Mouse (Mus musculus): ENCODE results near the gene Ankrd52.
A peak's percentile ranks its signal among the peaks of the same experiment; 100 is the strongest.

Gene Ankrd52

DNA sequence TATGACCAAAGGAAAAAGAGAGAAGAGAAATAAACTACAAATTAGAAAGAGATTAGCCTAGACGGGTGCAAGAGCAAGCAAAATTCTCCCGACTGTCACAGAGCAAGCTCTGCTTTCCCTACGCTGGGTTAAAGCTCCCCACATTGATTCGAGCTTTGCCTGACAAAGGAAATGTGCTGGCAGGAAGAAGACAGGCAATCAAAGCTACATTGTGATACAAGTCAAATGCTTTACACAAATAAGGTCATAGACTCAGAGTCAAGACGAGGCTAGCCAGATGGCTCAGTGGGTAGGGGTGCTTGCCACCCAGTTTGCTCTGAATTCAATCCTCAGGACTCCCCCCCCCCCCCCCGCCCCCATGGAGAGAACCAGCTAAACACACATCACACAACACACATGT, 6.9 kb upstream of the Ankrd52 start:
- DNase-seq: no peak

DNA sequence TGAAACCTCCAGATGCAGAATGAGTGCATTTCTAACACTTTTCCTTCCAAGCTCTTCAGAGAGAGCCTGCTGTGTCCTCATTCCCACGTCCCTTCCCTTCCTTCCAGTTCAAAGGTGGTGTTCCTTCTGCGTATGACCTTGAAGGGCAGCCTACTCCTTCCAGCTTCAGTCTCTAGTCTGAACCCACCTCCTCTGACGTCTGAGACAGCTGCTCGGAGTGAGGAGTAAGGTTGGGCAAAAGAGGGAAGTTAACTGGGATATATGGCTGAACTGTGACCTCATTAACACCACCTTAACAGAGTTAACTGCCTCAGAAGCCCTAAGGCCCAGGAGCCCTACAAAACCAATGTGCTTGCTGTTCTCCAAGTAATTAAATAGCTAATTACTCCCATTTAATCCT, 6.3 kb upstream of the Ankrd52 start:
- DNase-seq: no peak

DNA sequence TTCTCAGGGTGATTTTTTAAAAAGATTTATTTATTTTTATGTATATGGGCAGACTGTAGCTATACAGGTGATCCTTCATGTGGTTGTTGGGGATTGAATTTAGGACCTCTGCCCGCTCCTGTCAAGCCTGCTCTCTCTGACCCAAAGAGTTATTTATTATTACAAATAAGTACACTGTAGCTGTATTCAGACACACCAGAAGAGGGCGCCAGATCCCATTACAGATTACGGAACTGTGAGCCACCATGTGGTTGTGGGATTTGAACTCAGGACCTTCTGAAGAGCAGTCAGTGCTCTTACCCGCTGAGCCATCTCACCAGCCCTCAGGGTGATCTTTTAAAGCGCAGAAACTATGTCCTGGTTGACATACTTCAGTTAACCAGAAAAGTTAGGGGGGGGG, 4.8 kb upstream of the Ankrd52 start:
- DNase-seq: no peak

DNA sequence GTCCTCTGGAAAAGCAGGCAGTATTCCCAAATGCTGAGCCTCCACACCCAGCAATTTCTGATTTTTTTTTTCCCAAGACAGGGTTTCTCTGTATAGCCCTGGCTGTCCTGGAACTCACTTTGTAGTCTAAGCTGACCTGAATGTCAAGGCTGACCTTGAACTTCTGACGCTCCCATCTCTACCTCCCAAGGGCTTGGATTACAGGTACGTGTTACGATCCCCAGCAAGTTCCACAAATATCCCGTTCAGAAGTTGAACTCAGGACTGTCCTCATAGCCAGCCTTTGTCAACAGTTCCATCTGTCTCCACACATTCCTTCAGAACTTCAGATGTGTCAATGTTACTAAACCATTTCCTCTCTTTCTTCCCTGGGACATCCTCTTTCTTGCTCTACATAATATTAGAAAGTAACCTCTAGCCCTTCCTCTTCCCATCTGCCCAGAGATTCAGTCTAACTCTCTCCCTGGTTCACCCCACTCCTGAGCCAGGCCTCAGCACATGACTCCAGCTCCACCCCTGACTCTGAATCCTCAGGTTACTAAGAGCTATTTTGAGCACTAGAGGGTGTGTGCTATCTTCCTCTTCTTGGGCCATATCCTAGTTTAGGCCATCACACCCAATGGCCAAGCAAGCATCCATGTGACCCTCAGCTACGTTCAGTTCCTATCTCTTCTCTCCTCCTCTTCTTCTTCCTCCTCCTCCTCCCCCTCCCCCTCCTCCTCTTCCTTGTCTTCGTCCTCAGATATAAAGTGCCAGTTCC, 3.7 kb upstream of the Ankrd52 start:
- peak; percentile 38 for DNase-seq

DNA sequence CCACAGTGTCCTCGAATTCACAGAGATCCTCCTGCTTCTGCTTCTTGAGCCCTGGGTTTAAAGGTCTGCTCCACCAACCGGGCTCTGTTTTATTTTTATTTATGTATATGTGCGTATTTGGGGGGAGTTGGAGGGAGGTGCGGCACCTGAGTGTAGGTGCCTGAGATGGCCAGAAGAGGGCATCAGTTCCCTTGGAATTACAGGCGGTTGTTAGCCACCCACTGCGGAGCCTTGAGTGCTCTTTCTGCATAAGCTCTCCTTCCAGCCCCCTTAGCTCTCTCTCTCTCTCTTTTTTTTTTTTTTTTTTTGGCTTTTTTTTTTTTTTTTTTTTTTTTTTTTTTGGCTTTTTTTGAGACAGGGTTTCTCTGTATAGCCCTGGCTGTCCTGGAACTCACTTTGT, 2.5 kb upstream of the Ankrd52 start:
- peak; percentile 41 for DNase-seq

DNA sequence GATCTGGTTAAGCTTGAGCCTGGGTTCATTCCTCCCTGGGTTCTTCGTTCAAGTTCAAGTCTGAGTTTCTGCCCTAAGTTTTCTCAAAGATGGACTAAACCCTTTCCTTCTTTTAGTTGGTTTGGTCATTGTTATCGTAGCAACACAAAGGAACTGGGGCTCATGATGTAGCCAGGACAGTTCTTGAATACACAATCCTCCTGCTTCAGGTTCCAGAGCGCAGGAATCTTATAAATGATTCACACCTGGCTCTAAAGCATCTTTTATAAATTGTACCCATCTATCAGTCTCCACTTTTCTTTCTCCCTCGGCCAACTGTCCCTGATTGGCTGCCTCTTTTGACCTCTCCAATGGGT, 838 bp upstream of the Ankrd52 start:
- no peak for DNase-seq

DNA sequence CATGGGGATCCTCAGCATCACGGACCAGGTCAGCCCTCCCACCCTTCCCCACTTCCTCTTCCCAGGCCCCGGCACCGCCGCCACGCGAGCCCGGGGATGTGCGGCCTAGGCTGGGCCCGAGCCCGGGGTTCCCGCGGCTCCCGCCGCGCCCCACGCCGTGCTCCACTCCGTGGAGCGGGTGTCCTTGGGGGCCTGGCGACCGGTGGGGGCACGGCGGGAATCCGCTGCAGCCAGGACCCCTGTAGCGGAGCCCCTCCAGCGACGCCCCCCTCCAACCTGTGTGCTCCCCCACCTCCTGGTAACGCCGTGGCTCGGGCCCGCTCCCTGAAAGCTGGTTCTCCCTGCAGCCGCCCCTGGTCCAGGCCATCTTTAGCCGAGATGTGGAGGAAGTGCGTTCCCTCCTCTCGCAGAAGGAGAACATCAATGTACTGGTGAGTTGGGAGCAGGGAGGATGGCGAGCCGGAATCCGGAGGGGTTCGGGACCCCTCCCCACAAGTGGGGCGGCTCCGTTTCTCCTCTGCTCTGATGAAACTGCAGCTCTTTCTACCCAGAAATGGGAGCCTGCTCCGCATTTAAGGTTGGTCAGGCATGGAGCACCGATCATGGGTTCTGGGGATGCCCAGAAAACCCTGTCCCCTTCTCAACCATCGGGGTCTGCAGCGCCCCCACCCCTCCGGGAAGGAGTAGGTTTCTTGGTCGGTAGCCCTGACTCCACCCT, 466 bp downstream of the Ankrd52 start:
- peak; percentile 56 for DNase-seq

DNA sequence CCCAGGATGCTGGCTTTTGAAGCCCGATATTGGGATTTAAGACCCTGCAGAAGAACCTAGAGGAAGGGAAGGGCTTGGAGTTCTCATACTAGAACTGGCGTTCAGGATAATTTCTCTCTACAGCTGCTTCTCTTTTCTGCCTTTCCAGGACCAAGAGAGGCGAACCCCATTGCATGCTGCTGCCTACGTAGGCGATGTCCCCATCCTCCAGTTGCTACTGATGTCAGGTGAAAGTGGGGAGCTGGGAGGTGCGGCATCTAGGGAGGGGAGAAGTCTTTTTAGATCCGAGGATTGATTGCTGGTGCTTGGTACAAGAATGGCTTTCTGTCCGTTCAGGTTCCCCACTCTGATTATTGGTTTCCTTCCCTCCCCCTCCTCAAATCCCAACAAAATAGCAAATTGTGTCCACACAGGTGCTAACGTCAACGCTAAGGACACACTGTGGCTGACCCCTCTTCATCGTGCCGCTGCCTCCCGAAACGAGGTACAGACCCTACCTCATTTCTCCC, 1.1 kb downstream of the Ankrd52 start:
- DNase-seq: no peak

DNA sequence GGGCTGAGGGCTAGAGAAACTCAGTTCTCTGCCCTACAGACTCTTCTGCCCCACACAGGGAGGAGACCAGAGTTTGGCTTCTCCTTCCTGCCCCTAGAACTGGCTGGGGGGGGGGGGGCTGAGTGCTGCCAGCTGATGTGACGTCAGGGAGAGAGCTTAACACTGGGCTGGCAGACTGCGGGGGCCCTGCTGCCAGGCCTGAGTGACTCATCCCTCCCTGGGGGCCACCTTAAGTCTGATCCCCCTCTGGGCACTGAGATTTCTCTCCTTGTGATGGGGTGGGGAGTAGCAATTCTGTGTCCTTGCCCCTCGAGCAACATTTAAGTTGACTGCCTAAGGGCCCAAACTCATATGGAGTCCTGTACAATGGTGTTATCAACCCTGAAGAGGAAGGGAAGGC, 1.5 kb downstream of the Ankrd52 start:
- no peak for DNase-seq

DNA sequence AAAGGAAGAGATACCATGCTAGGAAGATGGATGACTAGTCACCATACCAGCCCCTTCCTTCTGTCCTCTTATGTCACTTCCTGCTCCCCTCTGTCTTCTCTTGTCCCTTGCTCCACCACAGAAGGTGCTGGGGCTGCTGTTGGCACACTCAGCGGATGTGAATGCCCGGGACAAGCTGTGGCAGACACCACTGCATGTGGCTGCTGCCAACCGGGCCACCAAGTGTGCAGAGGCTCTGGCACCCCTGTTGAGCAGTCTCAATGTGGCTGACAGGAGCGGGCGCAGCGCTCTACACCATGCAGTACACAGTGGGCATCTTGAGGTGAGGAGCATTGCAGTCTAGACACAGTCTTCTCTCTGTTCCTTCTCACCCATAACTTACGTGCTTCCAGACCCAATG, 2.3 kb downstream of the Ankrd52 start:
- DNase-seq: no peak

DNA sequence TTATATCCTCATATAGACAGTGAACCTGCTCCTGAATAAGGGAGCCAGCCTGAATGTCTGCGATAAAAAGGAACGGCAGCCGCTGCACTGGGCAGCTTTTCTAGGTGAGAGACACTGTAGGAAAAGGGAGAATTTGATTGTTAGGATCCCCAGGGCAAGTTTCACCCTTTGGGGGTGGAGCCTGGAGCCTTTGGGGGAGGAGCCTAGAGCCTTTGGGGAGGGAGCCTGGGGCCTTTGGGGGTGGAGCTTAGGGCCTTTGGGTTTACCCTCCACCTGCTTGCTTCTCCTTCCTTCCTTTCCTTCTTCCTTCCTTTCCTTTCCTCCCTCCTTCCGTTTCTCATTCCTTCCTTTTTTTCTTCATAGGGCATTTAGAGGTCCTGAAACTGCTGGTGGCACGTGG, 3.6 kb downstream of the Ankrd52 start:
- peak; percentile 66 for DNase-seq

DNA sequence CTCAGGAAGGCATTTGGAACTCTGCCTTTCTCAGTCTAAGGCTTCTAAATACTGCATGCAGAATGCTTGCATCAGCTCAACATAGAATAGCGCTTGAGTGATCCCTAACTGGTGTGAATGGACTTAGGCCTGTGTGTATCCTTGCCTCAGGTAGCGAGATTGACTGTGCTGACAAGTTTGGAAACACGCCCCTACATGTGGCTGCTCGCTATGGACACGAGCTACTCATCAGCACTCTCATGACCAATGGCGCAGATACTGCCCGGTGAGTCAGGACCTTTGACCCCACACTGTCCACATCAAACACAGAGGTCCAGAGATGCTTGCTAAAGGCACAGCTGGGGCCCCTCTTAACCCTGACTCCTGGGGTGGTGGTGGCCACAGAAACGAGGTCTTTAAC, 5.6 kb downstream of the Ankrd52 start:
- no peak for DNase-seq

DNA sequence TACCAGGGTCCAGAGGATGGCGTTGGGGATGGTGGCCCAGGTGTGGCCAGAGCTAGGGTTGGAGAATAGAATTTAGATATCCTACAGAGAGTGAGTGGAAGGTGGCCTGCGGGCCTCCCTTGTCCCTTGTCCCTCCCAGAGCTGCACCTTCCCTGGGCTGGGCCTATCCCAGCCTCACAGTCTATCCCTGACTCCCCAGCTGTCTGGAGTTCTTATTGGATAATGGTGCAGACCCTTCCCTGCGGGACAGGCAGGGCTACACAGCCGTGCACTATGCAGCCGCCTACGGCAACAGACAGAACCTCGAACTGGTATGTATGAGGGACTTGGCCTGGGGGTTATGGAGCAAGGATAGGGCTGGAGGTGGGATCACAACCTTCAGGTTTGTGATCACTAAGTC, 9.0 kb downstream of the Ankrd52 start:
- DNase-seq: no peak

DNA sequence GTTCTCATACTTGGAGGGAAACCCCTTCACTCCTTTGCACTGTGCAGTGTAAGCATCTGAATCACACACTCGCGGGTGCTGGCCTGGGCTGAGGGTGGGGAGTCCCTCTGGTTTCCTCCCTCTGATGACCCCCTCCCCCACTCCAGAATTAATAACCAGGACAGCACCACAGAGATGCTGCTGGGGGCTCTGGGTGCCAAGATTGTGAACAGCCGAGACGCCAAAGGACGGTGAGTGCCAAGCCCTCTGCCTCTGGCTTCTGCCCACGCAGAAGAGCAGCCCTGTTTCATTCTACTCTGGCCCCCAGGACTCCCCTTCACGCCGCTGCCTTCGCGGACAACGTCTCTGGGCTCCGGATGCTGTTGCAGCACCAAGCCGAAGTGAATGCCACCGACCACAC, 12.0 kb downstream of the Ankrd52 start:
- no peak for DNase-seq

DNA sequence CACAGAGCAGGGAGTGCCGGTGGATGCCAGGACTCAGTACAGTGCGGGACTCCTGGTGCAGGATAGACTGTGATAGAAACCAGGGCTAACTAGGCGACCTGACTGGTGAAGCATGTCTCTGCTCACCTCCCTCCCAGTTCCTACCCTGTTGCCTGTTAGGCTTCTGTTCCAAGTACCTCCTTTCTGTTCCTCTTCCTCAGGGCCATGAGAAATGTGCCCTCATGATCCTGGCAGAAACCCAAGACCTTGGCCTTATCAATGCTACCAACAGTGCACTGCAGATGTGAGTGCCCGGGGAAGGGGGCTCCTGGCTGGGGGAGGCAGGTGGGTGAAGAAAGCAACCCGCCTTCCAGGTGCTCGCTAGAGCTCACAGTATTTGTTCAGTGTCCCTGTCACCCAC, 12.7 kb downstream of the Ankrd52 start:
- DNase-seq: no peak

DNA sequence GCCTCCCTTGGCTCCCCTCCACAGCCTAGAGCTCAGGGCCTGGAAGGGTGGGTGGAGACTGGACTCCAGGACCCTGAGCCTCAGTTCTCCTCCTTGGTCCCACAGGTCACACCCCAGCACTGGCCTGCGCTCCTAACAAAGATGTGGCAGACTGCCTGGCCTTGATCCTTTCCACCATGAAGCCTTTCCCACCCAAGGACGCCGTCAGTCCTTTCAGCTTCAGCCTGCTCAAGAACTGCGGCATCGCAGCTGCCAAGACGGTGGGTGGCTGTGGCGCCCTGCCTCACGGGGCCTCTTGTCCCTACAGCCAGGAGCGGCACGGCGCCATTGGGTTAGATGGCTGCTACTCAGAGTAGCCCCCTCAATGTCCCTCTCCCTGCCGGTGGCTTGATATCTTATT, 13.5 kb downstream of the Ankrd52 start:
- DNase-seq: no peak

DNA sequence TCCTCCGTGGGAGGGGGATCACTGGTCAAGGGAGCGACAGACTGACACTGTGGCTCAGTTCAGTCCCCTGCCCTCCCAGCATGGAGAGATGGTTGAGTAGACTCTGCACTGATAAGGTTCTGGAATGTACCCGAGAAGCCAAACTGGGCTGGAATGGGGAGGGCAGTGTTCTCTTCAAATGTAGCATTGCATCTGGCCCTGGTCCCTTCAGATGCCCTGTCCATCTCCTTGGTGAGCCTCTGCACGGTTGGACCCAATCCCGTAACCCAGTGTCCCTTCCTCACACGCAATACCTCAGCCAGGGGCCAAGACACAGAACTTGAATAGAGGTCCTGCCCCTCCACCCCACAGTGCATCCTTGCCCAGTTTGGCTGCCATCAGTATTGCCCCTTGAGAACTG, 14.9 kb downstream of the Ankrd52 start:
- no peak for DNase-seq

DNA sequence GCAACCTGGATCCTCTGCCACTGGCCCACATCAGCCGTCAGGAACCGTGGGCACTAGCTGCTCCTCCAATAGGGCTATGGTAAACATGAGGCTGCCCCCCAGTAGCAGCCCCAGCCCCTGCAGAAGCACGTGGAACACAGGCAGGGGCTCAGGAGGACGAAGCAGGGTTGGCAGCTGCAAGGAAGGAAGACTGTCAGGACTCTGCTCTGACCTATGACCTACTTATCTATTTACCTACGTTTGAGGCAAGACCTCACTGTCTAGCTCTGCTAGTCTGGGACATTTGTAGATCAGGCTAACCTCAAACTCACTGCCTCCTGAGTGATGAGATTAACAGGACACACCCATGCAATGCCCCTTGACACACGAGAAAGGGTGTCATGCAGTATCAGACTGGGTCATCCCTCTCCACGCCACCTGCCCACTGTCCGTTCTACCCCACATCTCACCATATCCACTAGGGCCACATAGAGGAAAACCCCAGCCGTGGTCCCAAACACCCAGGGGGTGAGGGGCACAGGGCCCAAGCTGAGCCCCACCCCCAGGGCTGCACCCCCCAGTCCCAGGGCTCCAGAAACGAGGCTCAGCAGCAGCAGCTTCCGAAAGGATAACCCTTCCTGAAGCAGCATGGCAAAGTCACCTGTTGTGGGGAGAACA, 19.2 kb downstream of the Ankrd52 start:
- no peak for DNase-seq

DNA sequence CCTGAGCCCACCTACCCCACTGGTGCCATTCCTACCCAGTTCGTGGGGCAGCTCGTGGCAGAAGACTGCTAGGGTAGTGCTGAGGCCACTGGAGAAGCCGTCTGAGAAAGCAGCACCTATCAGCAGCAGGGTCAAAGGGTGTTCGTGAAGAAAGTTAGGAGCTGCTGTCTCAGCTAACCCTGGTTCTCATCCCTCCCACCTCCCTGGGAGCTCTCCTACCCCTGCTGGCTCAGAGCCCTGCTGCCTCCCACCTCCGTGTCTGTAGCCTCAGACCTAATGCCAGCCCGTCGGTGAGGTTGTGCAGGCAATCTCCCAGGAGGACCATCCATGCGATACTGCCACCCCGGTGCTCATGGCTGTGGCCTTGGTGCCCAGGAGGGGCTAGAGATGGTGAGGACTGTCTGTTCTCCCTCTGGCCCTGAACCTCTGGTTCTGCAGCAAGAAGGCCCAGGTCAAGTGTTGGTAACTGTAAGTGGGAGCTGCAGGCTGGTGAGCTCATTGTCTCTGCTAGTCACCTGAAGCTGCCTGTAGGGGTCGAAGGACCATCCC, 19.9 kb downstream of the Ankrd52 start:
- no peak for DNase-seq

DNA sequence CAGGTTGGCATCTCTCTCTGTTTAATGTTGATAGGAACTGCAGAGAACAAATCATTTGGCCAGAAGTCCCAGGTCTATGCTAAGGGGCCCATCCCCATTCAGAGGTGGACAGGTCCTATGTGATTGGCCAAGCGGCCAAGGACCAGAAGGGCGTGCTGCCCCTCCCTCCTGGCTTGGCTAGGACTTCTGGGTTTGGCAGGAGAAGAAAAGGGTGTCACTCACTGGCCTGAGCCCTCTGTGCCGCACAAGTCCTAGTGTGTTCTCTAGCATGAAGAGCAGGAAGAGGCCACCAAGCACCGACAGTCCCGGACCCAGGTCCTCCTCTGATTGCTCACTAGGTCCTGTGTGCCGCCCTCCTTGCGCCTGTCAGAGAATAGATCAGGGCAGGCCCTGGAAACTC, 20.6 kb downstream of the Ankrd52 start:
- no peak for DNase-seq

DNA sequence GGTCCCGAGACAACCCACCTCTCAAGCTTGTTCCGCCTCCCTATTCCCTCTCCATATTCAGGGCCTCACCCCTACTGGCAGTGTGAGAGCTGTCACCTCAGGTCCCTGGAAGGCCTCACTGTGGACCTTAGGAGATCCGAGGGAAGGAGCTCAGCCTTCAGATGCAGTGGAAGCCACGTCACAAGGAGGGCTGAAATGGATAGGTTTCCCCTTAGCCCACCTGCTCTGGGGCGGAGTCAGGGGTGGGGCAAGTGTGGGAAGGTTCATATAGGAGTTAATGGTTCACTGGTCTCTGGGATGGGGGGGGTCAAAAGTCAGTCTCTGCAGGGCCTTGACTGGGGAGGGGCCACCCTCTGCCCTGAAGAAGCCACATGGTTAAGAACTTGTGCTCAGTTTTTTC, 23.4 kb downstream of the Ankrd52 start:
- DNase-seq: peak; percentile 58

DNA sequence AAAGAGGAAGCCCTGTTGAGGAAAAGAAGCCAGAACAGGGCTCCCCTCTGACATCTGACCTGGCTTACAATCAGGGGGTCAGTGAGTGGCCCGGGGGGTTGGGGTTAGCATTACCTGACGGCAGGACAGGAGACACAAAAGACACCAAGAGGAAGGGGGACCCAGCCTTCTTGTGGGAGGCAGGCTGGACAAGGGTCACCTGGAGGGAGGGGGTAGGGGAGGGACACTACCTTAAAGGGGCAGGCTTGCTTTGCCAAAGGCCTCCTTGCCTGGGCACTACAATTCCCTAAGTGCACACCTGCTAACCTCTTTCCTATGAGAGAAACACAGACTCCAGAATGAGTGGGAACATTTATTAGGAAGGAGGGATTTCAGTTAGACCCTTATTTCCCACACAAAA, 24.1 kb downstream of the Ankrd52 start, which contains the start of gene Slc39a5:
Gene Slc39a5, minus strand, starts transcription at position 174 of the 400 bp plus-strand sequence.
- no peak for DNase-seq

DNA sequence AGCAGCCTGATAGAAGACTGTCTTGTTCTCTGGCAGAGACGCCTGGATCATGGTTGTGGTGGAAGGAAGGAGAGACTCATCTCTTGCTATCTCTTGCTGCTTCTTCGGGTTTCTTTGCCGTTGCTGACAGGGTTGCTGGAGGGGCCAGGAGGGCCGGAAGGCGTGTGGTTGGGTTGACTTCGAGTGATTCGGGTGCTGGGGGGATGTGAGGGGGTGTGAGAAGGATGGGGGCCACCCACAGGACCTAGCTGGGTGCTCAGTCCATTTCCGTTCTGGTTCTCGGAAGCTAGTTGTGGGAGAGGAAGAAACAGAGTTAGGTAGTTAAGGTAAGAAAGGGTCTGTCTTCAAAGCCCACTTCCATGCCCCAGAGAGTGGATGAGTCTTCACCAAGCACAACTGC, 24.7 kb downstream of the Ankrd52 start:
- DNase-seq: no peak

DNA sequence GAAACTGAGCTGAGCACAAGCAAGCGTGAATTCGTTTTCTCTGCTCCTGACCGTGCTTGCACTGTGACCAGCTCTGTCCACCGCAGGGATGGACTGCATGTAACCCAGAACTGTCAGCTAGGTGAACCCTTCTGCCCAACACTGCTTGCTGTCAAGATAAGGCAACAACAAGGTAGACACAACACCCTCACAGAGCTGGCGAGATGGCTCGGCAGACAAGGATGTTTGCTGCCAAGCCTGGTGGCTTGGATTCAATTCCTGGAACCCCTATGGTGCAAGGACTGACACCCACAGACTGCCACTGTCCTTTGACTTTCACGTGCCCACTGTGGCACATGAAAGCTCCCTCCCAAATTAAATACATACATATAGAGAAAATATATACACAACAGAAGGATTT, 27.0 kb downstream of the Ankrd52 start:
- DNase-seq: no peak
